Mouse (Mus musculus) brain, embryonic 14.5 days (tissue): ENCODE data around the gene Dcpp3.

Experiments
- CTCF ChIP-seq: fragments of 200-500 bp; IDR thresholded peaks from 2 replicates; pipeline ENCODE4 v1.5.1; 2012; ENCODE audit warnings: inconsistent platforms, mild to moderate bottlenecking, moderate library complexity, borderline replicate concordance; ENCODE audit not compliant: insufficient read depth, insufficient read length; ENCODE audit errors: extremely low read depth
- POLR2A ChIP-seq: fragments of 200-500 bp; IDR thresholded peaks from 2 replicates; pipeline ENCODE4 v1.6.1; 2012; ENCODE audit warnings: mild to moderate bottlenecking, inconsistent platforms, borderline replicate concordance; ENCODE audit not compliant: poor library complexity, insufficient read depth, insufficient read length, severe bottlenecking; ENCODE audit errors: extremely low read depth

DNA sequence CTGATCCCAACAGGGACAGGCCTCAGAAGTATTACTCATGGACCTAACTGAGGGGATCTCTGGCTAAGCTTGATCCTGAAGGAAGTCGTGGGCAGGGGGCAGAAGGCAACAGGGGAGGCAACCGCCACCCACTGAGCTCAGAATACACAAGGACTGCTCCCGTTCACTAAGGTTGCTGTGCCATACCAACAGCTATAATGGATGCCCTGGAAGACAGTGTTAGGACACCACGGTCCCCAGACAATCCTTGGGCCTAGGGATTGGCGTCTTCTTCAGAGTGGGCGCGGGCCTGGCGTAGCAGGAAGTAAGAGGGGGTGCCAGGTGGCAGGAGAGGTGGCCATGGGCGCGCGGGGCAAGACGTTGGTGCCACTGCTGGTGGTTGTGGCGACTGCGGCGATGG, 49.5 kb upstream of the Dcpp3 start, which contains the start of gene Prss21:
- TF ChIP-seq CTCF (no peak), POLR2A (no peak)
